ENCODE assay signal across 10 mouse cellular contexts in genomic region chr4:56829511-56829921, GRCm38 (mm10). TPM values are rescaled to one million over a fixed set of nuclear protein-coding genes. Genes with fewer than 3 reads are reported as not detected.
DNase-seq lines count a peak whose midpoint lies in the region; ATAC-seq lines count a peak whose summit lies in the region.
"Had no signal": no experiment of that assay in that cellular context is flagged by ENCODE, and none has a peak within 500 bp of the region (broad histone marks: within the 10 kb centered on the region; RNA-seq: fewer than 3 reads in every experiment).

No protein-coding gene starts in this region.

- H3K9ac ChIP-seq in limb, embryonic 13.5 days, result 0 out of 2 replicates have a peak overlapping the region, but pooled peaks have one; percentile 10
- H3K9ac ChIP-seq: embryonic facial prominence, embryonic 13.5 days had no signal

- no peaks in the 10 kb centered on the region for H3K9me3 ChIP-seq in limb, embryonic 13.5 days
- H3K9me3 ChIP-seq: embryonic facial prominence, embryonic 13.5 days; G1E had no signal

- peaks cover 14% of the 10 kb centered on the region for H3K4me1 ChIP-seq in limb, embryonic 13.5 days

- DNase-seq in layer of hippocampus, adult 11-12 months (ENCODE audit: low spot score), result peak; percentile 34
- DNase-seq in layer of hippocampus, adult 9-10 months (ENCODE audit: low spot score), result no peak
- peak; percentile 70 for DNase-seq in fibroblast of lung, adult 2 months (ENCODE audit: low read depth)
- DNase-seq in heart, postnatal 14 days, result peak; percentile 31 to 37
- peak; percentile 74 for DNase-seq in testis, postnatal 14 days (ENCODE audit: low spot score)

- H3K36me3 ChIP-seq in limb, embryonic 13.5 days, result peaks cover 45% of the 10 kb centered on the region

- no peaks in the 10 kb centered on the region for H3K27me3 ChIP-seq in limb, embryonic 13.5 days
- H3K27me3 ChIP-seq: embryonic facial prominence, embryonic 13.5 days had no signal

- WGBS in limb, embryonic 13.5 days, result 37% methylated on average over 7 of the region's 7 CpGs

- H3K4me2 ChIP-seq in limb, embryonic 13.5 days (replicated peaks), result peak overlapping the region; percentile 51
- H3K4me2 ChIP-seq: embryonic facial prominence, embryonic 13.5 days had no signal

- intact Hi-C loops in heart, postnatal 14 days (cut with DNase I), result no loop called here

- peak overlapping the region; percentile 11 for H3K4me3 ChIP-seq in limb, embryonic 13.5 days
- H3K4me3 ChIP-seq: embryonic facial prominence, embryonic 13.5 days had no signal

- peak; percentile 81 for ATAC-seq in limb, embryonic 13.5 days (ENCODE audit: low FRiP score, low read depth)
- no peak for ATAC-seq in frontal cortex, adult (ENCODE audit: low TSS enrichment)
- ATAC-seq in monocyte, adult 5-6 weeks (replicated peaks; ENCODE audit: insufficient number of reproducible peaks, low FRiP score, low TSS enrichment, poor library complexity, severe bottlenecking), result no peak

- H3K27ac ChIP-seq in limb, embryonic 13.5 days, result peak overlapping the region; percentile 89
- H3K27ac ChIP-seq: embryonic facial prominence, embryonic 13.5 days had no signal

RNA-seq across cellular contexts. Expression of gene Fam206a, which starts 27.4 kb away (rescaled TPM):
- 1 to 10 TPM; 3.6 to 4.1 TPM for total RNA-seq in heart, postnatal 14 days (2021)
- 19.7 and 23.0 TPM in 2 replicates for polyA plus RNA-seq in limb, embryonic 13.5 days (2015; fragmentation: Nextera tagmentation; extraction: Ambion mirVana)
- total RNA-seq in monocyte, adult 5-6 weeks (2017), result 1.6 to 7.7 TPM (median 6.3 TPM) in 3 replicates

RNA-seq across cellular contexts. Expression of gene Elp1, which starts 27.4 kb away (rescaled TPM):
- 10 to 100 TPM; 20.3 to 22.3 TPM for total RNA-seq in heart, postnatal 14 days (2021)
- 60.6 and 60.9 TPM in 2 replicates for polyA plus RNA-seq in limb, embryonic 13.5 days (2015; fragmentation: Nextera tagmentation; extraction: Ambion mirVana)
- 10.8 to 28.7 TPM (median 20.7 TPM) in 3 replicates for total RNA-seq in monocyte, adult 5-6 weeks (2017)

RNA-seq across cellular contexts. Expression of gene Ctnnal1, which starts 35.5 kb away (rescaled TPM):
- total RNA-seq in heart, postnatal 14 days (2021), result 10 to 100 TPM; 27.7 to 29.3 TPM
- polyA plus RNA-seq in limb, embryonic 13.5 days (2015; fragmentation: Nextera tagmentation; extraction: Ambion mirVana), result 31.2 and 31.7 TPM in 2 replicates
- 0.19 to 2.6 TPM (median 0.21 TPM) in 3 replicates for total RNA-seq in monocyte, adult 5-6 weeks (2017)
